Mouse (Mus musculus): ENCODE measurements around the gene Pdxk. TPM values are rescaled to one million over a fixed set of nuclear protein-coding genes. Genes with fewer than 3 reads are reported as not detected.
A peak's percentile ranks its signal among the peaks of the same experiment; 100 is the strongest.

Gene Pdxk
- polyA plus RNA-seq, 2 experiments = 8.9 to 9.8 TPM

DNA sequence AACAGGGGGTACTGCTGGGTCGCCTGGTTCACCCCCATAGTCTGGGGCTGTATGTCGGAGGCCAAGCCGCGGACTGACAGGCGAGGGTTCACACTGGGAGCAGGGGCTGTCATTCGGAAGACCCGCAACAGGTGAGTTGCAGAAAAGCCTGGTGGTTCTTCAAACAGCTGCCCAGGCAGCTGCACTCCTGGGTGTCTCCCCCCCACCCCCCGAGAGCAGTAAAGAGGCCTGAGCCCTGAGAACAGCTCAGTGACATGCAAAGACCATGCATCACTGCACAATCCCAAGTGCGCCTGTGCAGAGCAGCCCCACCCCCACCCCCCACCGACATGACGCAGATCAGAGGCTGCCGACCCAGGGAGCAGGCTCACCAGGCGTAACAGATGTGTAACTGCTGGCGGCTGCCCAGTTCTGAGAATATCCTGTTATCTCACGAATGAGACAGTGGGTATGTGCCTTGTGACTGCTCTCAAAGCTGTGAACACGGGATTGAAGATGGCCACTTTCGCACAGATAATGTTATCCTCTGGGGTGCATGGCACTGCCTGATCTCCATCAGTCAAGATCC is 65.6 kb downstream of the Pdxk start:
- 45% methylated on average over 17 of the region's 17 CpGs for WGBS
- Histone ChIP-seq H3K9ac (ENCODE audit: low read depth, low read length, severe bottlenecking) (no peak overlapping the region), H3K4me1 (ENCODE audit: control insufficient read depth, insufficient read depth, low read length) (no peaks in the 10 kb centered on the region), H3K4me2 (replicated peaks; ENCODE audit: low read depth, low read length, severe bottlenecking) (no peak overlapping the region), H3K27ac (replicated peaks; ENCODE audit: low read depth, low read length) (no peak overlapping the region), H3K27me3 (ENCODE audit: control insufficient read depth, insufficient read depth, low read length) (no peaks in the 10 kb centered on the region), H3K9me3 (ENCODE audit: control insufficient read depth, low read length) (no peaks in the 10 kb centered on the region), H3K36me3 (ENCODE audit: control insufficient read depth, insufficient read depth, low read length) (peaks cover 51% of the 10 kb centered on the region), H3K4me3 (replicated peaks; ENCODE audit: low read length) (no peak overlapping the region)
- TF ChIP-seq POLR2A (IDR thresholded peaks at IDR 0.05; ENCODE audit: borderline replicate concordance, extremely low read depth, insufficient read depth, insufficient read length) = no peak
- ATAC-seq (ENCODE audit: low FRiP score, low read depth) = peak; percentile 63; the same call in 1 of the 2 replicates
- peak; percentile 51 for DNase-seq (ENCODE audit: low spot score)

DNA sequence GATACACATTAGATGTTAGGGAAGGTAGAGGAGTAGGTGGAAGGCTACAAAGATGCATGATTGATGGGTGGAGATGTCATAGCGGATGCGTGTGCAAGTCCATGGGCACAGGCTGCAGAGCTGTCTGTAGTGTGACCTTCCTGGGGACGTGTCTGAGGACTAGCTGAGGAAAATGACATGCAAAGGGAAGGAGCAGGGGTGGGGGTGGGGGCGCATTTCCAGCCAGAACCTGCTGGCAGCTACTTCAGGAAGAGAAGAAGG is 68.2 kb downstream of the Pdxk start:
- WGBS = 58% methylated on average over 4 of the region's 4 CpGs
- no peak overlapping the region for H3K27ac ChIP-seq (replicated peaks; ENCODE audit: low read depth, low read length)
- DNase-seq (ENCODE audit: low spot score) = no peak
- ATAC-seq (ENCODE audit: low FRiP score, low read depth) = no peak
- no peak overlapping the region; the same call in 1 of the 2 replicates for H3K4me2 ChIP-seq (replicated peaks; ENCODE audit: low read depth, low read length, severe bottlenecking)
- no peak overlapping the region for H3K9ac ChIP-seq (ENCODE audit: low read depth, low read length, severe bottlenecking)
- no peak for TF ChIP-seq POLR2A (IDR thresholded peaks at IDR 0.05; ENCODE audit: borderline replicate concordance, extremely low read depth, insufficient read depth, insufficient read length)
- H3K27me3 ChIP-seq (ENCODE audit: control insufficient read depth, insufficient read depth, low read length) = 0 out of 2 replicates have a peak, but pooled peaks cover 3% of the 10 kb centered on the region
- no peaks in the 10 kb centered on the region for H3K4me1 ChIP-seq (ENCODE audit: control insufficient read depth, insufficient read depth, low read length)
- no peaks in the 10 kb centered on the region for H3K9me3 ChIP-seq (ENCODE audit: control insufficient read depth, low read length)
- no peak overlapping the region for H3K4me3 ChIP-seq (replicated peaks; ENCODE audit: low read length)
- H3K36me3 ChIP-seq (ENCODE audit: control insufficient read depth, insufficient read depth, low read length) = peaks cover 25% of the 10 kb centered on the region

DNA sequence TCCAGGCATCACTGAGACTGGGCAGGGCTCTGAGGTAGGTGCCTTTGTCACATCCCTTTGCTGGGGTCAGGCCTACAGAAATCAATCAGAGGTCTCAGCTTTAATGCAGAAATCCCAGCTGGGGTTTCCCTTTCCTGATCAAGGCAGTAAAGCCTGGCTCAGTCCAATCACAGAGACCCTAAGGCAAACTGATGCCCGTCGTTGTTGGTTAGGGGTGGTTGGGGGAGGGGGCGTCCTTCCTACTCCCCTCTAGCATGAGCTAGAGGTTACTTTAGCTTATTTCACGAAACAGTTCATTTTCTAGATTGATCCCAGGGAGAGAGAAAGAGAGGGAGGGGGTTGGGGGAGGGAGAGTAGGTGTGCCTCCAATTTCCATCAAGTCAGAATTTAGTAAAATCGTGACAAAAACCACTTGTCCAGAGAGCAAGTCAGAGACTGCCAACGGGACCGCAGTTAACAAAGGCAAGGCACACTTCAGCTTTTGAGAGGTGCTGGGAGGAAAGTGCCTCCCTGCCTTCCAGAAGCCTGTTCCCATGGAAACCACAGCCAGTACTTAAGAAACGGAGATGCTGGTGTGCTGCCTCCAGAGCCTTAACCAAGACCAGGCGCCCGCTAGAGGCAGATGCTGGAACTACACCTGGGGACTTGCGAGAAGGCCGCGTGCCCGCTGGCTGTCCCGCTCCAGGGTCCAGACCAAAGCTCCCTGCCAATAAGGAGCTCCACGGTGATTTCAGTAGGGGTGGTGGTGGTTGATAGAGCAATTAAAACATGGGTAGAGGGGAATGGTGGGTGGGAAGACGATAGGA is 68.8 kb downstream of the Pdxk start:
- WGBS = 5% methylated on average over 17 of the region's 17 CpGs
- Histone ChIP-seq H3K27me3 (ENCODE audit: control insufficient read depth, insufficient read depth, low read length) (0 out of 2 replicates have a peak, but pooled peaks cover 4% of the 10 kb centered on the region), H3K36me3 (ENCODE audit: control insufficient read depth, insufficient read depth, low read length) (peaks cover 20% of the 10 kb centered on the region), H3K9me3 (ENCODE audit: control insufficient read depth, low read length) (no peaks in the 10 kb centered on the region), H3K27ac (replicated peaks; ENCODE audit: low read depth, low read length) (no peak overlapping the region), H3K9ac (ENCODE audit: low read depth, low read length, severe bottlenecking) (no peak overlapping the region), H3K4me3 (replicated peaks; ENCODE audit: low read length) (no peak overlapping the region), H3K4me1 (ENCODE audit: control insufficient read depth, insufficient read depth, low read length) (no peaks in the 10 kb centered on the region), H3K4me2 (replicated peaks; ENCODE audit: low read depth, low read length, severe bottlenecking) (no peak overlapping the region; the same call in 1 of the 2 replicates)
- DNase-seq (ENCODE audit: low spot score) (peak; percentile 91), ATAC-seq (ENCODE audit: low FRiP score, low read depth) (peak; percentile 72)
- TF ChIP-seq POLR2A (IDR thresholded peaks at IDR 0.05; ENCODE audit: borderline replicate concordance, extremely low read depth, insufficient read depth, insufficient read length) = no peak

DNA sequence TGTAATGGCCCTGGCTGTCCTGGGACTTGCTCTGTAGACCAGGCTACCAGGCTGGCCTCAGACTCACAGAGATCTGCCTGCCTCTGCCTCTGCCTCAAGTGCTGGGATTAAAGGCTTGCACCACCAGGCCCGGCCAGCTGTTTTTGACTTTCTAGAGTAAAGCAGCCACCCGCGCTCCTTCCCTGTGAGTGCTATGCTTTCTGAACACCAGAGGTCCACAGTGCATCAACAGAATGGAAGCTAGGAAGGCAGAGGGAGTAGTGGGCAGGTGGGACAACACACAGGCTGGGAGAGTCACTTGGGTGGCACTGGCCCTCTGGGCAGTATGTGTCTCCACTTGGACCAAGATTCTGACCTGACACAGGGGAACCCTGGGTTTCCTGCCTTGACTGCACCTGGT is 69.4 kb downstream of the Pdxk start:
- H3K27ac ChIP-seq (replicated peaks; ENCODE audit: low read depth, low read length) = no peak overlapping the region
- H3K4me3 ChIP-seq (replicated peaks; ENCODE audit: low read length) = no peak overlapping the region
- no peak for DNase-seq (ENCODE audit: low spot score)
- H3K9me3 ChIP-seq (ENCODE audit: control insufficient read depth, low read length) = no peaks in the 10 kb centered on the region
- H3K4me1 ChIP-seq (ENCODE audit: control insufficient read depth, insufficient read depth, low read length) = no peaks in the 10 kb centered on the region
- no peak for ATAC-seq (ENCODE audit: low FRiP score, low read depth)
- no peak for TF ChIP-seq POLR2A (IDR thresholded peaks at IDR 0.05; ENCODE audit: borderline replicate concordance, extremely low read depth, insufficient read depth, insufficient read length)
- no peak overlapping the region for H3K9ac ChIP-seq (ENCODE audit: low read depth, low read length, severe bottlenecking)
- peaks cover 13% of the 10 kb centered on the region for H3K36me3 ChIP-seq (ENCODE audit: control insufficient read depth, insufficient read depth, low read length)
- WGBS = 76% methylated on average over 3 of the region's 3 CpGs
- H3K4me2 ChIP-seq (replicated peaks; ENCODE audit: low read depth, low read length, severe bottlenecking) = no peak overlapping the region
- peaks cover 4% of the 10 kb centered on the region; the same call in 1 of the 2 replicates for H3K27me3 ChIP-seq (ENCODE audit: control insufficient read depth, insufficient read depth, low read length)

DNA sequence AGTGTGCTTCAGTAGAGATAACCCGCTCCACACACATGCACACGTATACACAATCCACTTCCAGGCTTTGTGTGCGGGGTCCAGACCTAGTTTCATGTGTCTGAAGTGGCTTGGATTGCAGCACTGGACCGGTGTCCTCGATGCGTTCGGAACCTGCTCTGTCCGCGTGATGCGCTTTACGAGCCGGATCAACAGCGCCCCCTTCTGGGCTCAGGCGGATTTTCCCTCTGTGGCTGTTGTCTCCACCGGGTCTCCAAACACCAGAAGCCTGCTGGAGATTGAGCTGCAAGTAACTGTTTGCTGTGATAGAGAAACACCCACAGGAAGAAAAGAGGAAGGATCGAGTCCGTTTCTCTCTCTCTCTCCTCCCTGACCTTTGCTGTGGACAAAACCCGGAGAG is 72.7 kb downstream of the Pdxk start:
- no peak overlapping the region for H3K27ac ChIP-seq (replicated peaks; ENCODE audit: low read depth, low read length)
- TF ChIP-seq POLR2A (IDR thresholded peaks at IDR 0.05; ENCODE audit: borderline replicate concordance, extremely low read depth, insufficient read depth, insufficient read length) = no peak
- no peaks in the 10 kb centered on the region for H3K9me3 ChIP-seq (ENCODE audit: control insufficient read depth, low read length)
- no peak overlapping the region for H3K9ac ChIP-seq (ENCODE audit: low read depth, low read length, severe bottlenecking)
- ATAC-seq (ENCODE audit: low FRiP score, low read depth) (peak; percentile 8; the same call in 1 of the 2 replicates), DNase-seq (ENCODE audit: low spot score) (peak; percentile 31)
- WGBS = 4% methylated on average over 18 of the region's 18 CpGs
- no peaks in the 10 kb centered on the region for H3K36me3 ChIP-seq (ENCODE audit: control insufficient read depth, insufficient read depth, low read length)
- H3K4me3 ChIP-seq (replicated peaks; ENCODE audit: low read length) = no peak overlapping the region
- H3K4me1 ChIP-seq (ENCODE audit: control insufficient read depth, insufficient read depth, low read length) = no peaks in the 10 kb centered on the region
- H3K27me3 ChIP-seq (ENCODE audit: control insufficient read depth, insufficient read depth, low read length) = peaks cover 4% of the 10 kb centered on the region; the same call in 1 of the 2 replicates
- no peak overlapping the region for H3K4me2 ChIP-seq (replicated peaks; ENCODE audit: low read depth, low read length, severe bottlenecking)
